Mouse (Mus musculus): ENCODE measurements around the gene Sdhaf4. TPM values are rescaled to one million over a fixed set of nuclear protein-coding genes. Genes with fewer than 3 reads are reported as not detected.
"Not testable (repeated sequence)": the region's sequence is repeated elsewhere in the genome, so short reads cannot be mapped to it uniquely, and the experiment has no call there.

Sdhaf4 gene
- polyA plus RNA-seq, 1 experiment from 2014 or later: 82.9 TPM

- ATAC-seq (ENCODE audit: low FRiP score, low read depth): no peak
- Histone ChIP-seq H3K27ac (replicated peaks) (no peak overlapping the region), H3K4me3 (no peak overlapping the region), H3K4me2 (no peak overlapping the region), H3K4me1 (replicated peaks) (no peaks in the 10 kb centered on the region), H3K36me3 (peaks cover 12% of the 10 kb centered on the region; the same call in 1 of the 2 replicates), H3K9ac (no peak overlapping the region), H3K27me3 (no peaks in the 10 kb centered on the region), H3K9me3 (no peaks in the 10 kb centered on the region)
- 94% methylated on average over 3 of the region's 3 CpGs for WGBS
Measured at GRCm38 (mm10) chr1:23997493-23997892, 8.0 kb downstream of the Sdhaf4 start.

GRCm38 (mm10) chr1:23995420-23995819, 10.0 kb downstream of the Sdhaf4 start:
- H3K4me3 ChIP-seq: no peak overlapping the region
- WGBS: 98% methylated on average over 4 of the region's 4 CpGs
- no peaks in the 10 kb centered on the region for H3K9me3 ChIP-seq
- H3K36me3 ChIP-seq: peaks cover 7% of the 10 kb centered on the region; the same call in 1 of the 2 replicates
- H3K27ac ChIP-seq (replicated peaks): no peak overlapping the region
- no peaks in the 10 kb centered on the region for H3K27me3 ChIP-seq
- ATAC-seq (ENCODE audit: low FRiP score, low read depth): no peak
- no peak overlapping the region for H3K9ac ChIP-seq
- no peaks in the 10 kb centered on the region for H3K4me1 ChIP-seq (replicated peaks)
- no peak overlapping the region for H3K4me2 ChIP-seq

GRCm38 (mm10) chr1:23983118-23983517, 22.3 kb downstream of the Sdhaf4 start:
- H3K9me3 ChIP-seq: no peaks in the 10 kb centered on the region
- no peak overlapping the region for H3K4me2 ChIP-seq
- no peaks in the 10 kb centered on the region for H3K36me3 ChIP-seq
- H3K27me3 ChIP-seq: no peaks in the 10 kb centered on the region
- no peak overlapping the region for H3K27ac ChIP-seq (replicated peaks)
- H3K4me3 ChIP-seq: no peak overlapping the region
- H3K9ac ChIP-seq: no peak overlapping the region
- ATAC-seq (ENCODE audit: low FRiP score, low read depth): no peak
- WGBS: 89% methylated on average over 3 of the region's 3 CpGs
- H3K4me1 ChIP-seq (replicated peaks): no peaks in the 10 kb centered on the region

- no peaks in the 10 kb centered on the region for H3K4me1 ChIP-seq (replicated peaks)
- no peaks in the 10 kb centered on the region for H3K9me3 ChIP-seq
- no peaks in the 10 kb centered on the region for H3K36me3 ChIP-seq
- H3K4me3 ChIP-seq: no peak overlapping the region
- no peak for ATAC-seq (ENCODE audit: low FRiP score, low read depth)
- H3K27me3 ChIP-seq: no peaks in the 10 kb centered on the region
- H3K9ac ChIP-seq: no peak overlapping the region
- H3K4me2 ChIP-seq: no peak overlapping the region
- no peak overlapping the region for H3K27ac ChIP-seq (replicated peaks)
- WGBS: 87% methylated on average over 6 of the region's 6 CpGs
Measured at GRCm38 (mm10) chr1:23978281-23978680, 27.2 kb downstream of the Sdhaf4 start.

GRCm38 (mm10) chr1:23971159-23971558, 34.3 kb downstream of the Sdhaf4 start:
- not testable (repeated sequence) for H3K9ac ChIP-seq, H3K4me2 ChIP-seq
- WGBS: 92% methylated on average over 4 of the region's 4 CpGs

GRCm38 (mm10) chr1:23968027-23968725, 37.3 kb downstream of the Sdhaf4 start:
- WGBS: 95% methylated on average over 8 of the region's 9 CpGs
- Histone ChIP-seq H3K9me3 (0 out of 2 replicates have a peak, but pooled peaks cover 6% of the 10 kb centered on the region), H3K36me3 (no peaks in the 10 kb centered on the region), H3K27ac (replicated peaks) (no peak overlapping the region), H3K27me3 (no peaks in the 10 kb centered on the region), H3K4me1 (replicated peaks) (no peaks in the 10 kb centered on the region), H3K9ac (no peak overlapping the region), H3K4me2 (no peak overlapping the region), H3K4me3 (no peak overlapping the region)
- ATAC-seq (ENCODE audit: low FRiP score, low read depth): no peak

More at GRCm38 (mm10) chr1:23971159-23971558, 34.3 kb downstream of the Sdhaf4 start:
- not testable (repeated sequence) for H3K4me3 ChIP-seq; H3K27me3 ChIP-seq; H3K36me3 ChIP-seq; ATAC-seq (ENCODE audit: low FRiP score, low read depth); H3K4me1 ChIP-seq (replicated peaks); H3K9me3 ChIP-seq; H3K27ac ChIP-seq (replicated peaks)

GRCm38 (mm10) chr1:23966226-23966625, 39.2 kb downstream of the Sdhaf4 start:
- H3K27ac ChIP-seq (replicated peaks): no peak overlapping the region
- no peaks in the 10 kb centered on the region for H3K4me1 ChIP-seq (replicated peaks)
- H3K36me3 ChIP-seq: no peaks in the 10 kb centered on the region
- no peak overlapping the region for H3K9ac ChIP-seq
- no peak overlapping the region for H3K4me3 ChIP-seq
- no peaks in the 10 kb centered on the region for H3K27me3 ChIP-seq
- no peak for ATAC-seq (ENCODE audit: low FRiP score, low read depth)
- WGBS: 83% methylated on average over 1 of the region's 1 CpGs
- 0 out of 2 replicates have a peak, but pooled peaks cover 6% of the 10 kb centered on the region for H3K9me3 ChIP-seq
- no peak overlapping the region for H3K4me2 ChIP-seq

- no peaks in the 10 kb centered on the region; the same call in 1 of the 2 replicates for H3K4me1 ChIP-seq (replicated peaks)
- no peak for ATAC-seq (ENCODE audit: low FRiP score, low read depth)
- no peak overlapping the region for H3K9ac ChIP-seq
- 16% methylated on average over 6 of the region's 6 CpGs for WGBS
- peak overlapping the region; percentile 33 for H3K4me2 ChIP-seq
- no peaks in the 10 kb centered on the region for H3K9me3 ChIP-seq
- peak overlapping the region; percentile 3; the same call in 1 of the 2 replicates for H3K4me3 ChIP-seq
- H3K27ac ChIP-seq (replicated peaks): no peak overlapping the region
- no peaks in the 10 kb centered on the region for H3K36me3 ChIP-seq
- H3K27me3 ChIP-seq: no peaks in the 10 kb centered on the region
Measured at GRCm38 (mm10) chr1:23959415-23959732, 46.1 kb downstream of the Sdhaf4 start.

GRCm38 (mm10) chr1:23958668-23959414, 46.6 kb downstream of the Sdhaf4 start:
- WGBS: 22% methylated on average over 13 of the region's 13 CpGs
- Histone ChIP-seq H3K27ac (replicated peaks) (no peak overlapping the region), H3K36me3 (no peaks in the 10 kb centered on the region), H3K9me3 (no peaks in the 10 kb centered on the region), H3K4me2 (peak overlapping the region; percentile 33), H3K4me3 (peak overlapping the region; percentile 3; the same call in 1 of the 2 replicates), H3K9ac (no peak overlapping the region), H3K4me1 (replicated peaks) (no peaks in the 10 kb centered on the region; the same call in 1 of the 2 replicates), H3K27me3 (no peaks in the 10 kb centered on the region)
- ATAC-seq (ENCODE audit: low FRiP score, low read depth): no peak

GRCm38 (mm10) chr1:23958101-23958500, 47.4 kb downstream of the Sdhaf4 start:
- WGBS: 91% methylated on average over 6 of the region's 6 CpGs
- no peak overlapping the region for H3K27ac ChIP-seq (replicated peaks)
- no peak overlapping the region for H3K9ac ChIP-seq
- no peaks in the 10 kb centered on the region for H3K9me3 ChIP-seq
- H3K4me3 ChIP-seq: no peak overlapping the region
- H3K4me1 ChIP-seq (replicated peaks): no peaks in the 10 kb centered on the region; the same call in 1 of the 2 replicates
- H3K4me2 ChIP-seq: no peak overlapping the region
- H3K27me3 ChIP-seq: no peaks in the 10 kb centered on the region
- no peak for ATAC-seq (ENCODE audit: low FRiP score, low read depth)
- no peaks in the 10 kb centered on the region for H3K36me3 ChIP-seq

- H3K36me3 ChIP-seq: no peaks in the 10 kb centered on the region
- H3K9me3 ChIP-seq: no peaks in the 10 kb centered on the region
- no peaks in the 10 kb centered on the region; the same call in 1 of the 2 replicates for H3K4me1 ChIP-seq (replicated peaks)
- H3K27me3 ChIP-seq: no peaks in the 10 kb centered on the region
- no peak overlapping the region for H3K9ac ChIP-seq
- no peak overlapping the region for H3K4me2 ChIP-seq
- WGBS: 93% methylated on average over 4 of the region's 4 CpGs
- no peak overlapping the region for H3K27ac ChIP-seq (replicated peaks)
- no peak for ATAC-seq (ENCODE audit: low FRiP score, low read depth)
- H3K4me3 ChIP-seq: no peak overlapping the region
Measured at GRCm38 (mm10) chr1:23955539-23955938, 49.9 kb downstream of the Sdhaf4 start.

GRCm38 (mm10) chr1:23953921-23954320, 51.5 kb downstream of the Sdhaf4 start:
- WGBS: 82% methylated on average over 13 of the region's 13 CpGs
- Histone ChIP-seq H3K9me3 (no peaks in the 10 kb centered on the region), H3K27me3 (no peaks in the 10 kb centered on the region), H3K36me3 (no peaks in the 10 kb centered on the region), H3K4me3 (no peak overlapping the region), H3K4me2 (no peak overlapping the region), H3K27ac (replicated peaks) (no peak overlapping the region), H3K9ac (no peak overlapping the region), H3K4me1 (replicated peaks) (no peaks in the 10 kb centered on the region)
- no peak for ATAC-seq (ENCODE audit: low FRiP score, low read depth)

Data from hindbrain, embryonic 15.5 days (tissue).